ENCODE assay signal across 26 mouse cellular contexts in the genomic region with DNA sequence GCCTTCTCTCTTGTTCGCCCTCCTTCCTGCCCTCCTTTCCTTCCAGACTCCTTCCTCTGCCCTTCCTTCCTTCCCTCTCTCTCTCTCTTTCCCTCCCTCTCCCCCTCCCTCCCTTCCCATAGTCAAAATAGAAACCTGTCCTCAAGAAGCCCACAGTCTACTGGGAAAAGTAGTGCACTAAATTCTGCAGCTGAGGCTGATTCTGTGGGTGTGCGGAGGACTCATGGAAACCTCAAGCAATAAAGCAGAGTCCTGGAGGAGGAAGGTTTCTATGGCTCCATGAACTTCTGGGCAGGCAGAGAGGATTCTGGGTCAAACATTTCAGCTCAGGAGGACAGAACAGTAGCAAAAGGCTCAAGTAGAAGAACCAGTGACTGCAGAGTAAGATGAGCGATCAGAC.
DNase-seq lines count a peak whose midpoint lies in the region; ATAC-seq lines count a peak whose summit lies in the region.
"Had no signal": no experiment of that assay in that cellular context is flagged by ENCODE, and none has a peak within 500 bp of the region (broad histone marks: within the 10 kb centered on the region; RNA-seq: fewer than 3 reads in every experiment).

No protein-coding gene starts in this region.

- no peaks in the 10 kb centered on the region for H3K27me3 ChIP-seq in embryonic facial prominence, embryonic 10.5 days (replicated peaks; ENCODE audit: low read depth, poor library complexity, severe bottlenecking)
- H3K27me3 ChIP-seq: CH12.LX; embryonic facial prominence, embryonic 12.5 days; embryonic facial prominence, embryonic 15.5 days; forebrain, embryonic 13.5 days; hindbrain, embryonic 13.5 days had no signal

- ATAC-seq in frontal cortex, adult (ENCODE audit: low TSS enrichment), result peak; percentile 90
- no peak for ATAC-seq in erythroid progenitor cell, adult 5-6 weeks (replicated peaks; ENCODE audit: low FRiP score, poor library complexity, severe bottlenecking)
- ATAC-seq: forebrain, embryonic 13.5 days; forebrain, postnatal 0 days; hindbrain, embryonic 16.5 days; inflammation-experienced regulatory T-cells, adult 6 months; intestine, embryonic 16.5 days had no signal

- peaks cover 66% of the 10 kb centered on the region for H3K4me1 ChIP-seq in embryonic facial prominence, embryonic 10.5 days

- H3K9me3 ChIP-seq in embryonic facial prominence, embryonic 10.5 days, result no peaks in the 10 kb centered on the region
- H3K9me3 ChIP-seq: embryonic facial prominence, embryonic 12.5 days; embryonic facial prominence, embryonic 15.5 days; forebrain, embryonic 13.5 days; G1E; hindbrain, embryonic 13.5 days had no signal

- H3K4me3 ChIP-seq in embryonic facial prominence, embryonic 10.5 days, result no peak overlapping the region
- H3K4me3 ChIP-seq: embryonic facial prominence, embryonic 12.5 days; embryonic facial prominence, embryonic 15.5 days; forebrain, embryonic 13.5 days; hindbrain, embryonic 13.5 days had no signal

- no peak for DNase-seq in frontal cortex, postnatal 25 days (ENCODE audit: low spot score in 2 of 2)
- DNase-seq in left cerebral cortex, postnatal 25 days (ENCODE audit: low spot score in 2 of 2), result peak; percentile 27 to 64
- no peak for DNase-seq in left cerebral cortex, adult 11 months (ENCODE audit: low spot score)
- no peak for DNase-seq in embryonic facial prominence, embryonic 10.5 days (ENCODE audit: low spot score)
- no peak for DNase-seq in MN1 (ENCODE audit: low spot score)
- DNase-seq: adrenal gland, adult 2 months; adrenal gland, postnatal 14 days; B cell, adult 2 months; cerebellum, adult 11-12 months; cerebellum, adult 8-10 months; cerebellum, postnatal 10 days; cerebellum, postnatal 36 days; forebrain, postnatal 0 days; gastrocnemius, postnatal 10 days; gastrocnemius, postnatal 36 days had no signal

- peak overlapping the region; percentile 76 for H3K27ac ChIP-seq in embryonic facial prominence, embryonic 10.5 days (replicated peaks)
- H3K27ac ChIP-seq: embryonic facial prominence, embryonic 12.5 days; embryonic facial prominence, embryonic 15.5 days; forebrain, embryonic 13.5 days; hindbrain, embryonic 13.5 days had no signal

- WGBS in embryonic facial prominence, embryonic 10.5 days, result 84% methylated on average over 3 of the region's 3 CpGs

- no peaks in the 10 kb centered on the region for H3K36me3 ChIP-seq in embryonic facial prominence, embryonic 10.5 days (replicated peaks)
- H3K36me3 ChIP-seq: embryonic facial prominence, embryonic 12.5 days; embryonic facial prominence, embryonic 15.5 days; G1E; hindbrain, embryonic 13.5 days had no signal

- intact Hi-C loops in left cerebral cortex, postnatal 25 days (cut with DNase I), result loop anchor here (5.0 kb wide), 1 partner anchor 132 kb away; no protein-coding TSS in a partner anchor

Comparison
In these comparisons a context has a peak if more than half of its experiments do, and no peak if none do; other contexts are left out.
1. DNase-seq: peak in left cerebral cortex, postnatal 25 days (2 of 2); none in frontal cortex, postnatal 25 days (0 of 2), left cerebral cortex, adult 11 months (single experiment), embryonic facial prominence, embryonic 10.5 days (single experiment) and MN1 (single experiment).